Mouse (Mus musculus) MEL (cell line): ENCODE measurements at regions not wholly inside any gene's neighbourhood (a gene's known extent, or its start where the extent isn't known, plus 50 kb on each side); places are given as distances from the start of the nearest gene placed in this dataset.

Source experiments
- DNase-seq: peaks from one replicate; pipeline ENCODE4 v3.0.0; 2011; ENCODE audit warnings: low read depth, low spot score
- H3K27ac ChIP-seq: 2 replicates; pipeline ENCODE4 v1.5.1; 2012; ENCODE audit warnings: low read depth, mild to moderate bottlenecking, control low read depth, low read length, moderate library complexity; ENCODE audit not compliant: control insufficient read depth
- H3K27me3 ChIP-seq, 2 experiments: fragments of 150-350 bp in 1 of 2; sonication (generic) in 1 of 2; 2 replicates each; pipeline ENCODE4 v1.6.1; 2012; ENCODE audit warnings: low read length in 2 of 2, mild to moderate bottlenecking in 2 of 2, improper control_type of control experiment in 1 of 2, moderate library complexity in 1 of 2; ENCODE audit not compliant: insufficient read depth in 2 of 2, control insufficient read depth in 1 of 2
- H3K36me3 ChIP-seq, 2 experiments: 2 replicates each; pipeline ENCODE4 v1.6.1; 2012 to 2014; ENCODE audit warnings: low read length in 2 of 2, improper control_type of control experiment in 1 of 2, inconsistent platforms in 1 of 2, mild to moderate bottlenecking in 1 of 2; ENCODE audit not compliant: insufficient read depth in 2 of 2, control insufficient read depth in 1 of 2
- H3K4me1 ChIP-seq, 2 experiments: fragments of 150-350 bp in 1 of 2; sonication (generic) in 1 of 2; 2 replicates each; pipeline ENCODE4 v1.6.1; 2012; ENCODE audit warnings: low read length in 2 of 2, improper control_type of control experiment in 1 of 2, mild to moderate bottlenecking in 1 of 2; ENCODE audit not compliant: insufficient read depth in 2 of 2, control insufficient read depth in 1 of 2
- H3K4me3 ChIP-seq, 2 experiments: fragments of 150-350 bp in 1 of 2; sonication (generic) in 1 of 2; 2 replicates each; pipeline ENCODE4 v1.5.1; 2012; ENCODE audit warnings: low read depth in 2 of 2, low read length in 2 of 2, mild to moderate bottlenecking in 2 of 2, moderate library complexity in 2 of 2, control low read depth in 1 of 2, improper control_type of control experiment in 1 of 2; ENCODE audit not compliant: control insufficient read depth in 1 of 2, insufficient read depth in 1 of 2
- H3K79me2 ChIP-seq: 2 replicates; pipeline ENCODE4 v1.6.1; 2012; ENCODE audit warnings: mild to moderate bottlenecking, low read length, moderate library complexity; ENCODE audit not compliant: control insufficient read depth, poor library complexity, insufficient read depth
- H3K9ac ChIP-seq: 2 replicates; pipeline ENCODE4 v1.6.1; 2012; ENCODE audit warnings: low read depth, mild to moderate bottlenecking, control low read depth, low read length, moderate library complexity; ENCODE audit not compliant: control insufficient read depth, poor library complexity, severe bottlenecking
- H3K9me3 ChIP-seq: fragments of 150-350 bp; sonication (generic); replicated peaks from 2 replicates; pipeline ENCODE4 v1.6.1; 2012; ENCODE audit warnings: mild to moderate bottlenecking, low read length, improper control_type of control experiment, moderate library complexity; ENCODE audit not compliant: insufficient read depth
- CHD1 ChIP-seq: IDR thresholded peaks from 2 replicates; pipeline ENCODE4 v1.6.1; 2012; ENCODE audit warnings: low read depth, mild to moderate bottlenecking, inconsistent platforms, low read length, improper control_type of control experiment
- CTCF ChIP-seq, 3 experiments: IDR thresholded peaks in 2 of 3; conservative IDR thresholded peaks in 1 of 3; 2 replicates each; pipeline ENCODE4 v1.5.1; 2011 to 2012; ENCODE audit warnings: low read length in 3 of 3, low read depth in 2 of 3, mild to moderate bottlenecking in 2 of 3, improper control_type of control experiment in 1 of 3, inconsistent platforms in 1 of 3, mixed read lengths in 1 of 3, moderate library complexity in 1 of 3; ENCODE audit not compliant: control insufficient read depth in 1 of 3, insufficient read depth in 1 of 3, poor library complexity in 1 of 3, severe bottlenecking in 1 of 3
- EP300 ChIP-seq, 2 experiments: IDR thresholded peaks; 2 replicates each; pipeline ENCODE4 v1.6.1; 2011; ENCODE audit warnings: improper control_type of control experiment in 2 of 2, low read length in 2 of 2, low read depth in 1 of 2, mild to moderate bottlenecking in 1 of 2
- ETS1 ChIP-seq: IDR thresholded peaks from 2 replicates; pipeline ENCODE4 v1.6.1; 2012; ENCODE audit warnings: low read depth, mild to moderate bottlenecking, inconsistent platforms, low read length, improper control_type of control experiment, moderate library complexity
- HCFC1 ChIP-seq: IDR thresholded peaks from 2 replicates; pipeline ENCODE4 v1.6.1; 2012; ENCODE audit warnings: low read depth, mild to moderate bottlenecking, inconsistent platforms, low read length, improper control_type of control experiment, moderate library complexity
- JUND ChIP-seq: IDR thresholded peaks from 2 replicates; pipeline ENCODE4 v1.6.1; 2011; ENCODE audit warnings: low read depth, mild to moderate bottlenecking, improper control_type of control experiment, low read length
- MAX ChIP-seq: IDR thresholded peaks from 2 replicates; pipeline ENCODE4 v1.6.1; 2011; ENCODE audit warnings: low read length, improper control_type of control experiment
- MAZ ChIP-seq: IDR thresholded peaks from 2 replicates; pipeline ENCODE4 v1.6.1; 2012; ENCODE audit warnings: low read depth, mild to moderate bottlenecking, inconsistent platforms, low read length, improper control_type of control experiment
- MEF2A ChIP-seq: IDR thresholded peaks from 2 replicates; pipeline ENCODE4 v1.6.1; 2014; ENCODE audit warnings: low read depth, mild to moderate bottlenecking, inconsistent platforms, low read length, improper control_type of control experiment; ENCODE audit not compliant: poor library complexity, insufficient replicate concordance, severe bottlenecking; ENCODE audit errors: extremely low read depth
- MXI1 ChIP-seq: IDR thresholded peaks from 2 replicates; pipeline ENCODE4 v1.6.1; 2011; ENCODE audit warnings: mild to moderate bottlenecking, low read depth, low read length, improper control_type of control experiment
- MYB ChIP-seq: IDR thresholded peaks from 2 replicates; pipeline ENCODE4 v1.6.1; 2011; ENCODE audit warnings: mild to moderate bottlenecking, low read depth, low read length, improper control_type of control experiment
- MYC ChIP-seq: IDR thresholded peaks from 2 replicates; pipeline ENCODE4 v1.6.1; 2011; ENCODE audit warnings: low read depth, mild to moderate bottlenecking, low read length, improper control_type of control experiment, moderate library complexity
- NELFE ChIP-seq: IDR thresholded peaks from 2 replicates; pipeline ENCODE4 v1.6.1; 2011; ENCODE audit warnings: low read depth, low read length, improper control_type of control experiment
- POLR2A ChIP-seq, 2 experiments: IDR thresholded peaks; 2 replicates each; pipeline ENCODE4 v1.6.1; 2011 to 2012; ENCODE audit warnings: low read length in 2 of 2, mild to moderate bottlenecking in 2 of 2, control low read depth in 1 of 2, improper control_type of control experiment in 1 of 2, low read depth in 1 of 2, moderate library complexity in 1 of 2; ENCODE audit not compliant: control insufficient read depth in 1 of 2, insufficient read depth in 1 of 2, poor library complexity in 1 of 2
- POLR2AphosphoS2 ChIP-seq: IDR thresholded peaks from 2 replicates; pipeline ENCODE4 v1.6.1; 2011; ENCODE audit warnings: low read length, improper control_type of control experiment
- RAD21 ChIP-seq: IDR thresholded peaks from 2 replicates; pipeline ENCODE4 v1.6.1; 2011; ENCODE audit warnings: mild to moderate bottlenecking, low read depth, low read length, improper control_type of control experiment
- RCOR1 ChIP-seq: IDR thresholded peaks from 2 replicates; pipeline ENCODE4 v1.6.1; 2012; ENCODE audit warnings: low read depth, mild to moderate bottlenecking, inconsistent platforms, low read length, improper control_type of control experiment
- SIN3A ChIP-seq: IDR thresholded peaks from 2 replicates; pipeline ENCODE4 v1.6.1; 2012; ENCODE audit warnings: low read length, improper control_type of control experiment, inconsistent platforms
- TAL1 ChIP-seq: IDR thresholded peaks from 2 replicates; pipeline ENCODE4 v1.6.1; 2012; ENCODE audit warnings: mild to moderate bottlenecking, inconsistent platforms, low read length, moderate library complexity, mixed read lengths
- TBP ChIP-seq: IDR thresholded peaks from 2 replicates; pipeline ENCODE4 v1.8.0; 2011; ENCODE audit warnings: low read depth, low read length, improper control_type of control experiment
- TCF12 ChIP-seq: IDR thresholded peaks from 2 replicates; pipeline ENCODE4 v1.6.1; 2014; ENCODE audit warnings: low read depth, mild to moderate bottlenecking, inconsistent platforms, low read length, improper control_type of control experiment, moderate library complexity
- UBTF ChIP-seq: IDR thresholded peaks from 2 replicates; pipeline ENCODE4 v1.6.1; 2012; ENCODE audit warnings: low read depth, mild to moderate bottlenecking, inconsistent platforms, low read length, improper control_type of control experiment, moderate library complexity, borderline replicate concordance; ENCODE audit not compliant: insufficient read depth
- USF1 ChIP-seq: IDR thresholded peaks from 2 replicates; pipeline ENCODE4 v1.6.1; 2014; ENCODE audit warnings: low read depth, mild to moderate bottlenecking, inconsistent platforms, low read length, improper control_type of control experiment, moderate library complexity
- ZKSCAN1 ChIP-seq: IDR thresholded peaks from 2 replicates; pipeline ENCODE4 v1.6.1; 2012; ENCODE audit warnings: low read depth, mild to moderate bottlenecking, inconsistent platforms, low read length, improper control_type of control experiment, moderate library complexity

DNA sequence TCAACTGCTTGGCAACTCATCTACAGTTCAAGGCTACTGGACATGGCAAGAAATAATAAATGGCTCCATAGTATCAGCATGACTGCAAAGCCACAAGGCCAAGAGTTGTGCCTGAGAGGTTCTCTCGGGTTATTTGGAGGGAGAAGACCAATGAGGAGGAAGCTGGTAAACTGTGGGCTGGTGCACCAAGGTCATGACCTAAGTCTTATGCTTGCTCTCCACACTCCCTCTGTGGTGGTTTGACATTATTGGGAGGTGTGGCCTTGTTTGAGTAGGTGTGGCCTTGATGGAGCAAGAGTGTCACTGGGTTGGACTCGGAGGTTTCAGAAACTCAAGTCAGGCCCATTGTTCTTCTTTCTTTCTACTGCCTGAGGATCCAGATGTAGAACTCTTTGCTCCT, 129.2 kb upstream of the Nampt start:
- H3K27me3 ChIP-seq = peaks cover 0 to 1% of the 10 kb centered on the region in 2 experiments; a peak in 1 of 4 replicates
- H3K4me1 ChIP-seq = no peaks in the 10 kb centered on the region
- H3K9me3 ChIP-seq = no peaks in the 10 kb centered on the region
- no peaks in the 10 kb centered on the region for H3K79me2 ChIP-seq
- no peak for DNase-seq
- H3K9ac ChIP-seq = no peak overlapping the region
- no peak overlapping the region for H3K4me3 ChIP-seq
- TF ChIP-seq TBP (no peak), CHD1 (no peak), POLR2AphosphoS2 (no peak)
- no peak overlapping the region for H3K27ac ChIP-seq
- H3K36me3 ChIP-seq = no peaks in the 10 kb centered on the region

DNA sequence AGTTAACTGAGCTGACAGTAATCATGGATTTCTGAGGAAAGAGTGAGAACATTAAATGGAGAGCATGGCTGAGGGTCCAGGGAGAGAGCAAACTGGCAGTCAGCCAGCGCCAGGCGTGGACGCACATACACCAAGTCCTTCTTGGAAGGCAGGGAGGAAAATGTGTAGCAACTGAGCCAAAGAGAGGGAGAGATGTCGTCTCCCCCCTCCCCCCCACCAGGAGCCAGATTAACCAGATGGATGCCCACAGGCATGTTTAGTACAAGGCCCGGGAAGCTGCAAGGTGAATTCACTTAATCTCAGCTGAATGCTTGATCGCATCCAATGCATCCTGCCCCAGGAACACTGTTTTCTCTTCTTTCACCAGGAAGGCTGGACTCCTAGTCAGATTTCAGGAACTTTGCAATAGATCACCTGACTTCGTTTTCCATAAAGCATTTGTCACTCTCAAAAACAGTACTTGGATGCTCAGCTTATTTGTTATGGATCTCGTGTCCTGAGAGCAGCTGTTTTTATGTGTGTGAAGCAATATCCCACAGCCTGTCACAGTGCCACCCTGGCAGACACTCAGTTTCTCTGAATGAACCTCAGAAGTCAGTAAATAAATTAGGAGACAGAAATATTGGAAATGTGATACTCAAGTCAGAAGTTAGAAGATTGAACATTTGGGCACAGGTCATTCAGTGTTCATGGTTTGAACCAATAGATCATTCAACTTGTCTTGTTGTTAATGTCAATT, 127.1 kb upstream of the Nampt start:
- H3K9me3 ChIP-seq = no peaks in the 10 kb centered on the region
- H3K36me3 ChIP-seq = no peaks in the 10 kb centered on the region
- TF ChIP-seq MYB (no peak), RCOR1 (no peak), EP300 (IDR thresholded peaks at IDR 0.05; ENCODE audit: low read depth in 1 of 2, low read length in 2 of 2) (no peak), HCFC1 (no peak), ZKSCAN1 (no peak), CTCF (IDR thresholded peaks at IDR 0.05 in 2 of 3, conservative IDR thresholded peaks at IDR 0.05 in 1 of 3; ENCODE audit: control insufficient read depth in 1 of 3, insufficient read depth in 1 of 3, low read depth in 2 of 3, low read length in 3 of 3, poor library complexity in 1 of 3, severe bottlenecking in 1 of 3) (no peak), MAX (no peak)
- no peaks in the 10 kb centered on the region for H3K79me2 ChIP-seq
- H3K4me3 ChIP-seq = no peak overlapping the region
- no peak overlapping the region for H3K27ac ChIP-seq
- no peak overlapping the region for H3K9ac ChIP-seq
- H3K27me3 ChIP-seq = peaks cover 0 to 1% of the 10 kb centered on the region in 2 experiments; a peak in 1 of 4 replicates
- no peak for DNase-seq
- no peaks in the 10 kb centered on the region for H3K4me1 ChIP-seq

DNA sequence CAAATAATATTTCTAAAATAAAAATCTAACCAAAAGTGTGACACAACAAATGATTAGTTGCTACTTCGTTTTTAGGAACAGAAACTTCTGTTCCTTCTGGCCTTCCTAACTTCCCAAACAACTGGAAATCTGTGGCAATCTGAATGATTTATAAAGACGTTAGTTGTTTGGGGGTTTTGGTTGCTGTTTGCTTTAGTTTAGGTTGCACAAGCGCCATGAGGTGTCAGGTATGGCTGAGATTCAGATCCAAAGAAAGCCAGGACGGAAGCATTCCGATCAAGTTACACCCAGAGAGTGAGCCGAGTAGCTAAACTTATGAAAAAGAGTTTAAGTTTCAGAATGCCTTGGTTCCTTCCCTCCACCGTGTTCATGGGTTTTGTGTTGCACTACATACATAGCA, 126.4 kb upstream of the Nampt start:
- DNase-seq = no peak
- Histone ChIP-seq H3K79me2 (no peaks in the 10 kb centered on the region), H3K27ac (no peak overlapping the region), H3K27me3 (peaks cover 0 to 1% of the 10 kb centered on the region in 2 experiments; a peak in 1 of 4 replicates), H3K9ac (no peak overlapping the region), H3K4me3 (no peak overlapping the region), H3K9me3 (no peaks in the 10 kb centered on the region), H3K36me3 (no peaks in the 10 kb centered on the region), H3K4me1 (no peaks in the 10 kb centered on the region)
- TF ChIP-seq USF1 (no peak), POLR2AphosphoS2 (no peak), MYB (no peak), HCFC1 (no peak), CHD1 (no peak), TCF12 (no peak), MAZ (no peak), POLR2A (IDR thresholded peaks at IDR 0.05; ENCODE audit: control insufficient read depth in 1 of 2, insufficient read depth in 1 of 2, low read depth in 1 of 2, low read length in 2 of 2, poor library complexity in 1 of 2) (no peak), JUND (no peak), NELFE (no peak), MXI1 (no peak), ETS1 (no peak), MEF2A (no peak), UBTF (no peak), SIN3A (no peak), RAD21 (no peak), MYC (no peak), RCOR1 (no peak), EP300 (IDR thresholded peaks at IDR 0.05; ENCODE audit: low read depth in 1 of 2, low read length in 2 of 2) (no peak), TAL1 (no peak)
